Comparison of ENCODE assay signal across 9 mouse cellular contexts in the genomic region with DNA sequence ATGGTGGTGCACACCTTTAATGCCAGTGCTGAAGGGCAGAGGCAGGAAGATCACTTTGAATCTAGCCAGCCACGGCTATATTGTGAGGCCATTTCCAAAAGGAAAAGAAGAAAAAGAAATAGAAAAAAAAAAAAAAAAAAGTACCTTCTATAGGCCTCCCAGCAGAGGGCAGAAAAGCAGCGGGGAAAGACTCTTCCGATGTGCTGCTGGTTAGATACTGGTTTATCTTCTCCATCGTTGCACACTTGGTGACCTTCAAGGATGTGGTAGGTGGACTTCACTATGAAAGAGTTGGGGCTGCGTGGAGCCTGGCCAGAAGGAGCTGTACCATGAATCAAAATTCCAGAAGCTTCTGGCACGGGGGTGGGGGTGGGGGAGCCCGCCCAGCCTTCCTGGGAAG. TPM values are rescaled to one million over a fixed set of nuclear protein-coding genes. Genes with fewer than 3 reads are reported as not detected.
DNase-seq lines count a peak whose midpoint lies in the region; TF ChIP-seq lines count a peak whose summit lies in the region.
"Had no signal": no experiment of that assay in that cellular context is flagged by ENCODE, and none has a peak within 500 bp of the region (broad histone marks: within the 10 kb centered on the region; RNA-seq: fewer than 3 reads in every experiment).

No protein-coding gene starts in this region.

- H3K27ac ChIP-seq in spleen, adult 2 months (ENCODE audit: insufficient read depth, low read length), result no peak overlapping the region

- no peaks in the 10 kb centered on the region for H3K27me3 ChIP-seq in spleen, adult 2 months (ENCODE audit: control insufficient read depth, insufficient read depth, low read length)

- peak; percentile 24; the same call in 1 of the 2 replicates for TF ChIP-seq CTCF in spleen, adult 2 months (IDR thresholded peaks at IDR 0.05; ENCODE audit: extremely low read depth, insufficient read depth, insufficient read length, insufficient replicate concordance)

- H3K36me3 ChIP-seq in spleen, adult 2 months (ENCODE audit: control insufficient read depth, insufficient read depth, low read length), result no peaks in the 10 kb centered on the region

- WGBS in spleen, adult 2 months, result 25% methylated on average over 7 of the region's 7 CpGs

- DNase-seq in kidney, postnatal 10 days, result peak; percentile 16
- no peak for DNase-seq in kidney, postnatal 25 days
- DNase-seq in spleen, adult 2 months (ENCODE audit: low read depth in 1 of 2, low spot score in 2 of 2), result peak in 1 of 2 experiments; percentile 14
- DNase-seq in spleen, postnatal 4 days (ENCODE audit: low spot score in 2 of 2), result no peak
- peak; percentile 45 for DNase-seq in ZHBTc4 (ENCODE audit: low read depth, low spot score)
- peak; percentile 56 for DNase-seq in retina, postnatal 1 day
- no peak for DNase-seq in heart, adult 9 months (ENCODE audit: low spot score in 2 of 2)
- DNase-seq: kidney, adult 9 months had no signal

- TF ChIP-seq POLR2A in spleen, adult 2 months (IDR thresholded peaks at IDR 0.05; ENCODE audit: low read depth, low read length), result no peak

- H3K4me3 ChIP-seq in spleen, adult 2 months (ENCODE audit: extremely low read depth, insufficient read depth, insufficient read length), result no peak overlapping the region

- no peaks in the 10 kb centered on the region; the same call in 1 of the 2 replicates for H3K4me1 ChIP-seq in spleen, adult 2 months (ENCODE audit: control insufficient read depth, insufficient read depth, insufficient read length)

RNA-seq across cellular contexts. Expression of a gene that starts 15.8 kb away (rescaled TPM):
- polyA plus RNA-seq in spleen, adult 2 months (2012; rRNA removed), result not detected in 2 replicates
- polyA plus RNA-seq: lung, embryonic 16.5 days had no signal

RNA-seq across cellular contexts. Expression of a gene that starts 23.9 kb away (rescaled TPM):
- 46.4 and 52.5 TPM in 2 replicates for polyA plus RNA-seq in spleen, adult 2 months (2012; rRNA removed)

RNA-seq across cellular contexts. Expression of a gene that starts 26.5 kb away (rescaled TPM):
- 0.25 and 0.27 TPM in 2 replicates for polyA plus RNA-seq in spleen, adult 2 months (2012; rRNA removed)

RNA-seq across cellular contexts. Expression of a gene that starts 53.7 kb away (rescaled TPM):
- polyA plus RNA-seq in spleen, adult 2 months (2012; rRNA removed), result 0.09 and 0.63 TPM in 2 replicates

Comparison
In these comparisons a context has a peak if more than half of its experiments do, and no peak if none do; other contexts are left out.
1. DNase-seq: peak in kidney, postnatal 10 days (single experiment), ZHBTc4 (single experiment) and retina, postnatal 1 day (single experiment); none in kidney, postnatal 25 days (0 of 2), spleen, postnatal 4 days (0 of 2) and heart, adult 9 months (0 of 2).